Mouse (Mus musculus) spleen, postnatal 0 days (tissue): ENCODE measurements around the gene Bmp2. TPM values are rescaled to one million over a fixed set of nuclear protein-coding genes. Genes with fewer than 3 reads are reported as not detected.

ENCODE experiments used
- polyA plus RNA-seq: library from polyadenylated mRNA; unstranded; fragments of >200 nt; fragmentation: Nextera tagmentation; extraction: Ambion mirVana; gene quantifications from 2 replicates; pipeline ENCODE4 v1.2.1, GENCODE M21; 2015

The Bmp2 gene
- polyA plus RNA-seq: 2.8 and 3.7 TPM in 2 replicates

DNA sequence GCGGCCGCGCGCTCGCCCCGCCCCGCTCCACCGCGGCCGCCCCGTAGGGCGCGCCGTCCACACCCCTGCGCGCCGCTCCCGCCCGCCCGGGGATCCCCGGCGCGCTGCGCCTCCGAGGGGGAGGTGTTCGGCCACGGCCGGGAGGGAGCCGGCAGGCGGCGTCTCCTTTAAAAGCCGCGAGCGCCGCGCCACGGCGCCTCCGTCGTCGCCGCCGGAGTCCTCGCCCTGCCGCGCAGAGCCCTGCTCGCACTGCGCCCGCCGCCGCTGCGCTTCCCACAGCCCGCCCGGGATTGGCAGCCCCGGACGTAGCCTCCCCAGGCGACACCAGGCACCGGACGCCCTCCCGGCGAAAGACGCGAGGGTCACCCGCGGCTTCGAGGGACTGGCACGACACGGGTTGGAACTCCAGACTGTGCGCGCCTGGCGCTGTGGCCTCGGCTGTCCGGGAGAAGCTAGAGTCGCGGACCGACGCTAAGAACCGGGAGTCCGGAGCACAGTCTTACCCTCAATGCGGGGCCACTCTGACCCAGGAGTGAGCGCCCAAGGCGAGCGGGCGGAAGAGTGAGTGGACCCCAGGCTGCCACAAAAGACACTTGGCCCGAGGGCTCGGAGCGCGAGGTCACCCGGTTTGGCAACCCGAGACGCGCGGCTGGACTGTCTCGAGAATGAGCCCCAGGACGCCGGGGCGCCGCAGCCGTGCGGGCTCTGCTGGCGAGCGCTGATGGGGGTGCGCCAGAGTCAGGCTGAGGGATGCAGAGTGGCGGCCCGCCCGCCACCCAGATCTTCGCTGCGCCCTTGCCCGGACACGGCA lies at the start of gene Bmp2:
Bmp2 (plus strand) TSS at position 129 of the 811 bp plus-strand sequence.

